Mouse (Mus musculus) neural tube, embryonic 12.5 days (tissue): ENCODE data around the gene Nup88. TPM values are rescaled to one million over a fixed set of nuclear protein-coding genes. Genes with fewer than 3 reads are reported as not detected.

Experiments used
- ATAC-seq: fragments of 200-750 bp; cut with Nextera tagmentation; 2 replicates; pipeline ENCODE4 v1.8.0; 2017; ENCODE audit warnings: low read depth, mild to moderate bottlenecking, moderate TSS enrichment, moderate library complexity; ENCODE audit not compliant: low FRiP score
- H3K27ac ChIP-seq: fragments of 300-500 bp; sonication (generic); 2 replicates; pipeline ENCODE4 v1.5.1; 2016
- H3K27me3 ChIP-seq: fragments of 300-500 bp; sonication (generic); replicated peaks from 2 replicates; pipeline ENCODE4 v1.6.1; 2016; ENCODE audit warnings: mild to moderate bottlenecking
- H3K36me3 ChIP-seq: fragments of 300-500 bp; sonication (generic); 2 replicates; pipeline ENCODE4 v1.6.1; 2016; ENCODE audit warnings: mild to moderate bottlenecking
- H3K4me1 ChIP-seq: fragments of 300-500 bp; sonication (generic); 2 replicates; pipeline ENCODE4 v1.6.1; 2016
- H3K4me2 ChIP-seq: fragments of 300-500 bp; sonication (generic); replicated peaks from 2 replicates; pipeline ENCODE4 v1.6.1; 2016; ENCODE audit warnings: mild to moderate bottlenecking
- H3K4me3 ChIP-seq: fragments of 300-500 bp; sonication (generic); 2 replicates; pipeline ENCODE4 v1.5.1; 2016
- H3K9ac ChIP-seq: fragments of 300-500 bp; sonication (generic); 2 replicates; pipeline ENCODE4 v1.6.1; 2016; ENCODE audit warnings: mild to moderate bottlenecking
- H3K9me3 ChIP-seq: fragments of 300-500 bp; sonication (generic); 2 replicates; pipeline ENCODE4 v1.6.1; 2016; ENCODE audit warnings: mild to moderate bottlenecking
- WGBS: fragments of 180-500 bp; shearing (Covaris S2); methylation state at CpG from one replicate; pipeline ENCODE4 v1.1.7; 2016; 5-methylcytosine and 5-hydroxymethylcytosine counted together
- polyA plus RNA-seq: library from polyadenylated mRNA; unstranded; fragments of >200 nt; fragmentation: Nextera tagmentation; extraction: Ambion mirVana; gene quantifications from 2 replicates; pipeline ENCODE4 v1.2.1, GENCODE M21; 2016

The Nup88 gene
- polyA plus RNA-seq, 1 experiment from 2014 or later: 150 TPM

DNA sequence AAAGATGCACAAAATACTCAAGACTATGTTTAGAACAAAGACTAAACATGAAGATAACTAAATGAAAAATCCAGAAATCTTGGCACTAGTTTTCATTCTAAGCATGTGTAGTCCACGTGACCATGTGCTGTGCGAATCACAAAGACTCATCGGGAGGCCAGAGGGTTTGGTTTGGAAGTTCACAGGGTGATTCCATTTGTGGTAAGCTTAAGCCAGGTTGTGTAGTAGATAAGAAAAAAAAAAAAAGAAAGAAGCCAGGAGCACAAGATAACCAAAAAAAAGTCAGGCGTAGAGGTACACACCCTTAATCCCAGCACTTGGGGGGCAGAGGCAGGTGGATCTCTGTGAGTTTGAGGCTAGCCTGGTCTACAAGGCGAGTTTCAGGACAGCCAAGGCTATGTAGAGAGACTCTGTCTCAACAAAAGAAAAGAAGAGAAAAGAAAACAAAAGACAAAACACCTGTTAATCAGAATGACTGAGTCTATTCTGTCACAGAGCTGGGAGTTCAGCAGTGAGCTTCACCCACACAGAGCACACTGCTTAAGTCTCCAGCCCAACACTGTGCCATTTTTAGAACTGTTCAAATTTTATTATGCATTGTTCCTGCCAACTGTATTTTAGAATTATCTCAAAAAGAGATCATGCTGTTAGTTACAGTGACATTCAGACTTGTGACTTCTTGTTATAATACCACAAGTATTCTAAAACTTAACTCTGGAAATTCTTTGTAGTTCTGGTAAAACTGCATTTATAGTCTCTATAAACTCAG lies 8.8 kb downstream of the Nup88 start:
- no peaks in the 10 kb centered on the region for H3K4me1 ChIP-seq
- WGBS: 91% methylated on average over 5 of the region's 5 CpGs
- ATAC-seq: no peak

DNA sequence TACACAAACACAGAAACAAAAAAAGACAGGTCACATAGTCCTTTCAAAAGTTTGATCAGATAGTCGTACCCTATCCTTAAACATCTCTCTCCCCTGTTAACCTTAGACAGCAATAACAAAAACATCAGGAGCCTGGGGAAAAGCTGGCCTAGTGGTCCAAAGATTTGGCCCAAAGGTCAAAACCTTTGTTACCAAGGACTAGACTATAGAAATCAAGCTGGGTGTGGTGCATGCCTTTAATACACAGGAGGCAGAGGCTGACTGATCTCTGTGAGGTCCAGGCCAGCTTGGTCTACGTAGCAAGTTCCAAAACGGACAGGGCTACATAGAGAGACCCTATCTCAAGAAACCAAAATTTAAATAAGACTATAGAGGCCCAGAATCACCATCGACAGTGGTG lies 15.1 kb downstream of the Nup88 start:
- H3K36me3 ChIP-seq: peaks cover 89% of the 10 kb centered on the region

More for the DNA sequence above, 8.8 kb downstream of the Nup88 start:
- no peaks in the 10 kb centered on the region for H3K9me3 ChIP-seq
- H3K27ac ChIP-seq: no peak overlapping the region
- H3K36me3 ChIP-seq: peaks cover 91% of the 10 kb centered on the region
- no peak overlapping the region for H3K4me3 ChIP-seq
- H3K4me2 ChIP-seq: no peak overlapping the region
- H3K9ac ChIP-seq: no peak overlapping the region
- H3K27me3 ChIP-seq: no peaks in the 10 kb centered on the region

DNA sequence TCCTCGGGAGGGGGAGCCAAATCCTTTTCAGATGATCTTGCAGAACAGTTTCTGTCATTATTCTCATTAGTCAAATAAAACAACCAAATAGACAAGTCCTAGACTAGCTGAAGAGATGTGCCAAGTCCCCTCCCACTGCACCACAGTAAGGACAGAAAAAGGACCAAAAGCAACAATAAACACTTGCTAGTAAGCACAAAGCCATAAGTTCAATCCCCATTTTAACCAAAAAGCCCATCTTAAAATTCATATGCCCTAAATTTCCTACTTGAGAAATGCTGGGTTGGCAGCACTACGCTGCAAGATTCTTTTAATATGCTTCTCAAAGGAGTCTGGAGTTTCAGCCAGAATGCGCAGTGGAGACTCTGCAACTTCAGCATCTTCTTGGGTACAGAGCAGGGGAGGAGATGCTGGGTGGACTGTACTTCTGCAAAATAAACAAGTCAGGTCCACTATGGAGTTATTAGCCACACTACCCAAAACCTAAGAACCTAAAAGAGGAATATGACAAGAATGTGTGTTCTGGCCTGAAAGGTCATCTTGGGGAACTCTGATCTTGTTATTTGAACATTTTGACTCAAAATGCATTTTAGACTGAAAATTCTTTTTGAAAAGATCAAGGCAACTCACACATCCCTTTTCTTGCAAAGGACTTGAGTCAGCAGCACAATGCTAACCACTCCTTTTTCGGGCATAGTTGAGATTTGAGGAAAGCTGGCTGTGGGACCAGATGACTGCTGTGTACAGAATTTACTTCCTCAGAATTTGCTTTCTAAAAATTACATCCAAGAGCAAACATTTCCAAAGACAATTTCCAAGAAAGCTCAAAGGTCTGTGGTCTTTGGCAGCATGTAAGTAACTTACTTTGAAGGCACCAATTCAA lies 24.6 kb downstream of the Nup88 start:
- H3K9me3 ChIP-seq: no peaks in the 10 kb centered on the region
- 94% methylated on average over 4 of the region's 4 CpGs for WGBS
- no peaks in the 10 kb centered on the region for H3K27me3 ChIP-seq
- H3K27ac ChIP-seq: no peak overlapping the region
- H3K4me3 ChIP-seq: no peak overlapping the region
- H3K4me2 ChIP-seq: no peak overlapping the region
- no peak overlapping the region for H3K9ac ChIP-seq
- no peak for ATAC-seq
- H3K36me3 ChIP-seq: peaks cover 88% of the 10 kb centered on the region
- H3K4me1 ChIP-seq: no peaks in the 10 kb centered on the region

More for the DNA sequence above, 15.1 kb downstream of the Nup88 start:
- Histone ChIP-seq H3K4me3 (no peak overlapping the region), H3K27ac (no peak overlapping the region), H3K9ac (no peak overlapping the region), H3K27me3 (no peaks in the 10 kb centered on the region), H3K4me1 (no peaks in the 10 kb centered on the region), H3K4me2 (no peak overlapping the region), H3K9me3 (no peaks in the 10 kb centered on the region)
- 91% methylated on average over 4 of the region's 4 CpGs for WGBS
- ATAC-seq: no peak

DNA sequence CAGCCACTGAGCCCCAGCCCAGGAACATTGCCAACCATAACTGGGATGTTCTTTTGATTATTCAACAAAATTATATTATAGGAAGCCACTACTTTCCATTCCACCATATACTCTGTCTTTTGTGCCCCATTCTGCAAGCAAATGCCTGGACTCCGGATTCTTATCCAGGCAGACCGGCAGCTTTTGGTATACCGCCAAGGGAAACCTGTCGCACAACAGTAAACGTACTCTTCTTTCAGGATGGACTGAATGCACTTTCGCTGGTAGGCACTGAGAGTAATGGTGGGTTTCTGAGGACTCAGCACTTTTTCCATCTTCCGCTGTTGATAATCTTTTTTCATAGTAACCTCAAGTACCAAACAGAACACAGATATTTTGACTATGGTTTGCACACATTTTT lies 26.1 kb downstream of the Nup88 start:
- no peak overlapping the region for H3K4me2 ChIP-seq
- no peaks in the 10 kb centered on the region for H3K27me3 ChIP-seq
- no peaks in the 10 kb centered on the region for H3K9me3 ChIP-seq
- no peaks in the 10 kb centered on the region for H3K4me1 ChIP-seq
- H3K9ac ChIP-seq: no peak overlapping the region
- WGBS: 93% methylated on average over 7 of the region's 7 CpGs
- no peak overlapping the region for H3K27ac ChIP-seq
- peaks cover 83% of the 10 kb centered on the region for H3K36me3 ChIP-seq
- no peak for ATAC-seq
- H3K4me3 ChIP-seq: no peak overlapping the region

- 86% methylated on average over 1 of the region's 1 CpGs for WGBS
- no peak overlapping the region for H3K27ac ChIP-seq
- no peak for ATAC-seq
- no peaks in the 10 kb centered on the region for H3K27me3 ChIP-seq
- peaks cover 82% of the 10 kb centered on the region for H3K36me3 ChIP-seq
- H3K4me3 ChIP-seq: no peak overlapping the region
- no peak overlapping the region for H3K4me2 ChIP-seq
- no peak overlapping the region for H3K9ac ChIP-seq
- no peaks in the 10 kb centered on the region for H3K9me3 ChIP-seq
- no peaks in the 10 kb centered on the region for H3K4me1 ChIP-seq
Measured at GRCm38 (mm10) chr11:70942596-70942995, 27.2 kb downstream of the Nup88 start.

- no peak for ATAC-seq
Measured at GRCm38 (mm10) chr11:70935316-70935715, 34.5 kb downstream of the Nup88 start.

GRCm38 (mm10) chr11:70931461-70931860 lies 38.3 kb downstream of the Nup88 start:
- WGBS: 76% methylated on average over 5 of the region's 5 CpGs
- ATAC-seq: no peak

More at GRCm38 (mm10) chr11:70935316-70935715, 34.5 kb downstream of the Nup88 start:
- Histone ChIP-seq H3K4me1 (no peaks in the 10 kb centered on the region), H3K4me2 (no peak overlapping the region), H3K9ac (no peak overlapping the region), H3K4me3 (no peak overlapping the region), H3K9me3 (no peaks in the 10 kb centered on the region), H3K27ac (no peak overlapping the region), H3K27me3 (no peaks in the 10 kb centered on the region), H3K36me3 (peaks cover 59% of the 10 kb centered on the region)
- WGBS: 91% methylated on average over 7 of the region's 7 CpGs

DNA sequence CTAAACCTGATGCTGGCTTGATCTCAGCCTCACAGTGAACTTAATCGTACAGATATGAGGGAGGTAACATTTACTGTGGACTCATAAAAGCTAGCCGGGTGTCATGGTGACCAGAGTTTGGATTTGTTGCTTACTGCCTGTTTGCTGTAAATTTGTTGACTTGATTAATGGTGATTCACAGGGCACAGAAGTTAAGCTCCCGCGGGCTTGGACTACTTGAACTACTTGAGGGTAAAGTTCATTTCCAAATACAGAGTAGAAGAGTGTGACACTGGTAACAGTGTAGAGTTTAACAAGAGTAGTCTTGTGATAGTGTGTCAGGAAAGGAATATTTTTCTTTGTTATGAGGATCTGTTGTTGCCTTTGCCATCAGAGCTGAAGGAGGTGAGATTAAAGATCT lies 50.2 kb downstream of the Nup88 start:
- no peaks in the 10 kb centered on the region for H3K9me3 ChIP-seq
- no peak overlapping the region for H3K4me3 ChIP-seq
- no peak overlapping the region for H3K27ac ChIP-seq
- no peak overlapping the region for H3K9ac ChIP-seq
- H3K27me3 ChIP-seq: no peaks in the 10 kb centered on the region
- no peak for ATAC-seq
- no peaks in the 10 kb centered on the region for H3K4me1 ChIP-seq
- no peak overlapping the region for H3K4me2 ChIP-seq
- H3K36me3 ChIP-seq: peaks cover 49% of the 10 kb centered on the region
- WGBS: 91% methylated on average over 4 of the region's 4 CpGs

More at GRCm38 (mm10) chr11:70931461-70931860, 38.3 kb downstream of the Nup88 start:
- Histone ChIP-seq H3K9ac (no peak overlapping the region), H3K4me3 (no peak overlapping the region), H3K27ac (no peak overlapping the region), H3K36me3 (peaks cover 31% of the 10 kb centered on the region), H3K4me1 (no peaks in the 10 kb centered on the region), H3K27me3 (no peaks in the 10 kb centered on the region), H3K4me2 (no peak overlapping the region), H3K9me3 (no peaks in the 10 kb centered on the region)

DNA sequence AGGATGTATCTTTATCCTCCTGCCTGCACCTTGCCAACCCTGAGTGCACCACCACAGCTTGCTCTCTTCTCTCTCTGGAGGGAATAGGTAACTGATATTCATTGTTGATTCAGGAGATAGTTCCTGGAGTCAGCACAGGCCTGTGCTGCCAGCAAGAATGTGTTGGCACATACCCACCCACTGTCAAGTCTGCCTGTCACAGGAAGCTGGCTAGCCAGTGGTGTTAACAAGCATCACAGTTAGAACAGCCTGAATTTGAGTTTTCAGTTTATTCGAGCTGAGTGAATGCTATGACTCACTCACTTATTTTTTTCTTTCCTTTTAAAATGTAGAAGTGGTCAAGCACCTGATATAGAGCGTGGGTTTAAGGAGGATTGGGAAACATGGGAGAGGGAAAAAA lies 51.9 kb downstream of the Nup88 start:
- H3K4me3 ChIP-seq: no peak overlapping the region
- H3K4me2 ChIP-seq: no peak overlapping the region
- no peak overlapping the region for H3K9ac ChIP-seq
- ATAC-seq: no peak
- H3K36me3 ChIP-seq: peaks cover 42% of the 10 kb centered on the region
- no peaks in the 10 kb centered on the region for H3K27me3 ChIP-seq
- no peaks in the 10 kb centered on the region for H3K9me3 ChIP-seq
- WGBS: 92% methylated on average over 2 of the region's 2 CpGs
- H3K27ac ChIP-seq: no peak overlapping the region
- H3K4me1 ChIP-seq: no peaks in the 10 kb centered on the region

DNA sequence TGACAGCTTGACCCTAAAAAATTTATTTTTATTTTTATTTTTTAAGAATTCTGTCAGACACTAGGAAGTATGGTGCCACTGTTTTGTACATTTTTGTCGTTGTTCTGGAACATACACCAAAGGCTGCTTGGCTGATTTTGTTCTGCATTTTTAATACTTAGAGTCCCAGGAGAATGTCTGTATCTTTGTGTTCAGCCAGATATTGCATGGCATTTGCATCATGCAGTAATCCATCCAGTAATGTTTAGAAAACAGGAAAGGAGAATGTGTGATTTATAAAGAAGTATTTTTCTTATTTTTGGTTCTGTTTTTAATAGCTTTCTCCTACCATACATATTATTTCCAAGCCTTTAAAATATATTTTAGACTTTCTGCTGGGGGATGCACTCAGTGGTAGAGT lies 57.9 kb downstream of the Nup88 start:
- Histone ChIP-seq H3K36me3 (peaks cover 32% of the 10 kb centered on the region), H3K4me3 (no peak overlapping the region), H3K27me3 (no peaks in the 10 kb centered on the region), H3K4me2 (no peak overlapping the region), H3K4me1 (no peaks in the 10 kb centered on the region), H3K9ac (no peak overlapping the region), H3K27ac (no peak overlapping the region), H3K9me3 (no peaks in the 10 kb centered on the region)
- no peak for ATAC-seq
- 98% methylated on average over 1 of the region's 1 CpGs for WGBS

GRCm38 (mm10) chr11:70911323-70911722 lies 58.5 kb downstream of the Nup88 start:
- H3K36me3 ChIP-seq: peaks cover 36% of the 10 kb centered on the region
- H3K4me1 ChIP-seq: no peaks in the 10 kb centered on the region
- 94% methylated on average over 3 of the region's 3 CpGs for WGBS
- no peak overlapping the region for H3K4me3 ChIP-seq
- H3K27ac ChIP-seq: no peak overlapping the region
- H3K9ac ChIP-seq: no peak overlapping the region
- no peaks in the 10 kb centered on the region for H3K9me3 ChIP-seq
- ATAC-seq: no peak
- no peaks in the 10 kb centered on the region for H3K27me3 ChIP-seq
- no peak overlapping the region for H3K4me2 ChIP-seq

DNA sequence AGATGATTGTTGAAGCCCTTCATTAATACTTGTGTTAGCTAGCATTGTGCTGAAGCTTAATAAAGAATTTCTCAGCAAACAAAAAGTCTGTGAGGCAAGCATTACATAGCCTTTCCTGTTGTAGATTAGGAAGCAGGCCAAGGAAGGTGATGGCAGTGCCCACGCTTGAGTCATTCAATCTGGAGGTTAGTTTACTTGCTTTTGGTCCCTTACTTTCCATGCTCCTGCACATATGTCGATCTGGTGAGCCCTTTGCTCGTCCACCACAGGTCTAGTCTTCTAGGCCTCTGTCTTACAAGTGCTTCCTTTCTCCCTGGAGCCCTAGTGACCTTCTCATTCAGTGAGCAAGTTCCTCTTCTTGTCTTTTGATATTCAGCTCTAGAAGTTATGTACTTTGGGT lies 63.1 kb downstream of the Nup88 start:
- H3K27me3 ChIP-seq: no peaks in the 10 kb centered on the region
- no peak overlapping the region for H3K4me2 ChIP-seq
- 88% methylated on average over 3 of the region's 3 CpGs for WGBS
- H3K4me1 ChIP-seq: no peaks in the 10 kb centered on the region
- H3K27ac ChIP-seq: no peak overlapping the region
- H3K4me3 ChIP-seq: no peak overlapping the region
- no peak overlapping the region for H3K9ac ChIP-seq
- H3K9me3 ChIP-seq: no peaks in the 10 kb centered on the region
- H3K36me3 ChIP-seq: peaks cover 38% of the 10 kb centered on the region
- ATAC-seq: no peak
